Mouse (Mus musculus): ENCODE measurements at regions not wholly inside any gene's neighbourhood (a gene's known extent, or its start where the extent isn't known, plus 50 kb on each side); places are given as distances from the start of the nearest gene placed in this dataset.

- Histone ChIP-seq H3K9ac (no peak overlapping the region), H3K9me3 (no peaks in the 10 kb centered on the region), H3K27ac (peak overlapping the region; percentile 82), H3K4me3 (replicated peaks) (no peak overlapping the region), H3K4me2 (replicated peaks) (no peak overlapping the region), H3K4me1 (replicated peaks) (peaks cover 14% of the 10 kb centered on the region), H3K27me3 (replicated peaks) (no peaks in the 10 kb centered on the region), H3K36me3 (no peaks in the 10 kb centered on the region)
- 65% methylated on average over 14 of the region's 14 CpGs for WGBS
- no peak; the same call in 1 of the 2 replicates for ATAC-seq
Observed at GRCm38 (mm10) chr16:95929700-95930435, 60.9 kb downstream of the Psmg1 start.

- Histone ChIP-seq H3K27me3 (replicated peaks) (no peaks in the 10 kb centered on the region), H3K9me3 (no peaks in the 10 kb centered on the region), H3K4me1 (replicated peaks) (peaks cover 18% of the 10 kb centered on the region), H3K4me2 (replicated peaks) (peak overlapping the region; percentile 17), H3K36me3 (no peaks in the 10 kb centered on the region), H3K27ac (peak overlapping the region; percentile 82), H3K4me3 (replicated peaks) (no peak overlapping the region), H3K9ac (no peak overlapping the region)
- peak; percentile 86 for ATAC-seq
- WGBS: 44% methylated on average over 18 of the region's 18 CpGs
Observed at GRCm38 (mm10) chr16:95928290-95929260, 62.2 kb downstream of the Psmg1 start.

- Histone ChIP-seq H3K9ac (no peak overlapping the region), H3K9me3 (no peaks in the 10 kb centered on the region), H3K27me3 (replicated peaks) (no peaks in the 10 kb centered on the region), H3K36me3 (no peaks in the 10 kb centered on the region), H3K4me2 (replicated peaks) (no peak overlapping the region), H3K27ac (peak overlapping the region; percentile 54; the same call in 1 of the 2 replicates), H3K4me3 (replicated peaks) (no peak overlapping the region), H3K4me1 (replicated peaks) (peaks cover 18% of the 10 kb centered on the region)
- 49% methylated on average over 6 of the region's 6 CpGs for WGBS
- ATAC-seq: peak; percentile 27; the same call in 1 of the 2 replicates
Observed at GRCm38 (mm10) chr16:95926558-95926957, 64.2 kb downstream of the Psmg1 start.

GRCm38 (mm10) chr16:95924716-95925115 is 66.0 kb downstream of the Psmg1 start:
- Histone ChIP-seq H3K27ac (no peak overlapping the region), H3K36me3 (no peaks in the 10 kb centered on the region)
- 51% methylated on average over 8 of the region's 8 CpGs for whole genome bisulfite sequencing

GRCm38 (mm10) chr16:95923991-95924390 is 66.8 kb downstream of the Psmg1 start:
- Histone ChIP-seq H3K4me1 (replicated peaks) (peaks cover 8% of the 10 kb centered on the region), H3K9me3 (no peaks in the 10 kb centered on the region), H3K9ac (no peak overlapping the region), H3K4me3 (replicated peaks) (no peak overlapping the region), H3K4me2 (replicated peaks) (no peak overlapping the region), H3K36me3 (no peaks in the 10 kb centered on the region), H3K27ac (no peak overlapping the region), H3K27me3 (replicated peaks) (no peaks in the 10 kb centered on the region)
- WGBS: 76% methylated on average over 7 of the region's 7 CpGs
- peak; percentile 34; the same call in 1 of the 2 replicates for ATAC-seq

More at GRCm38 (mm10) chr16:95924716-95925115, 66.0 kb downstream of the Psmg1 start:
- H3K9ac ChIP-seq: no peak overlapping the region
- no peaks in the 10 kb centered on the region for H3K27me3 ChIP-seq (replicated peaks)
- ATAC-seq: no peak
- peaks cover 15% of the 10 kb centered on the region for H3K4me1 ChIP-seq (replicated peaks)
- H3K4me2 ChIP-seq (replicated peaks): no peak overlapping the region
- H3K4me3 ChIP-seq (replicated peaks): no peak overlapping the region
- no peaks in the 10 kb centered on the region for H3K9me3 ChIP-seq

- H3K9me3 ChIP-seq: no peaks in the 10 kb centered on the region
- H3K4me2 ChIP-seq (replicated peaks): no peak overlapping the region
- ATAC-seq: no peak
- no peaks in the 10 kb centered on the region for H3K36me3 ChIP-seq
- H3K27me3 ChIP-seq (replicated peaks): no peaks in the 10 kb centered on the region
- no peak overlapping the region for H3K4me3 ChIP-seq (replicated peaks)
- H3K4me1 ChIP-seq (replicated peaks): peaks cover 4% of the 10 kb centered on the region
- H3K27ac ChIP-seq: no peak overlapping the region
- no peak overlapping the region for H3K9ac ChIP-seq
- WGBS: 86% methylated on average over 9 of the region's 9 CpGs
Observed at GRCm38 (mm10) chr16:95922369-95922934, 68.3 kb downstream of the Psmg1 start.

GRCm38 (mm10) chr16:95921169-95921568 is 69.6 kb downstream of the Psmg1 start:
- Histone ChIP-seq H3K4me1 (replicated peaks) (peaks cover 4% of the 10 kb centered on the region), H3K4me2 (replicated peaks) (no peak overlapping the region), H3K27me3 (replicated peaks) (no peaks in the 10 kb centered on the region), H3K4me3 (replicated peaks) (no peak overlapping the region), H3K36me3 (no peaks in the 10 kb centered on the region), H3K9me3 (no peaks in the 10 kb centered on the region), H3K9ac (no peak overlapping the region), H3K27ac (no peak overlapping the region)
- no peak for ATAC-seq
- 76% methylated on average over 4 of the region's 4 CpGs for WGBS

GRCm38 (mm10) chr16:95918651-95919425 is 71.9 kb downstream of the Psmg1 start:
- Histone ChIP-seq H3K27me3 (replicated peaks) (no peaks in the 10 kb centered on the region), H3K4me1 (replicated peaks) (no peaks in the 10 kb centered on the region), H3K9ac (no peak overlapping the region), H3K4me3 (replicated peaks) (no peak overlapping the region), H3K27ac (no peak overlapping the region), H3K4me2 (replicated peaks) (no peak overlapping the region), H3K36me3 (no peaks in the 10 kb centered on the region), H3K9me3 (no peaks in the 10 kb centered on the region)
- ATAC-seq: no peak
- WGBS: 89% methylated on average over 16 of the region's 16 CpGs

GRCm38 (mm10) chr16:95917635-95918407 is 72.9 kb downstream of the Psmg1 start:
- Histone ChIP-seq H3K4me2 (replicated peaks) (no peak overlapping the region), H3K9ac (no peak overlapping the region), H3K9me3 (no peaks in the 10 kb centered on the region), H3K4me1 (replicated peaks) (no peaks in the 10 kb centered on the region), H3K36me3 (no peaks in the 10 kb centered on the region), H3K27me3 (replicated peaks) (no peaks in the 10 kb centered on the region), H3K4me3 (replicated peaks) (no peak overlapping the region), H3K27ac (no peak overlapping the region)
- WGBS: 64% methylated on average over 14 of the region's 14 CpGs
- 0 out of 2 replicates have a peak, but pooled peaks have one; percentile 31 for ATAC-seq

GRCm38 (mm10) chr16:95913879-95914278 is 76.9 kb downstream of the Psmg1 start:
- Histone ChIP-seq H3K27me3 (replicated peaks) (no peaks in the 10 kb centered on the region), H3K4me2 (replicated peaks) (no peak overlapping the region), H3K9me3 (no peaks in the 10 kb centered on the region), H3K27ac (no peak overlapping the region), H3K4me3 (replicated peaks) (no peak overlapping the region), H3K4me1 (replicated peaks) (no peaks in the 10 kb centered on the region), H3K36me3 (no peaks in the 10 kb centered on the region), H3K9ac (no peak overlapping the region)
- 78% methylated on average over 5 of the region's 5 CpGs for WGBS
- ATAC-seq: no peak

- H3K27me3 ChIP-seq (replicated peaks): no peaks in the 10 kb centered on the region
- WGBS: 59% methylated on average over 6 of the region's 6 CpGs
- ATAC-seq: no peak
- H3K4me3 ChIP-seq (replicated peaks): no peak overlapping the region
- no peaks in the 10 kb centered on the region for H3K36me3 ChIP-seq
- no peak overlapping the region for H3K27ac ChIP-seq
- H3K9ac ChIP-seq: no peak overlapping the region
- no peaks in the 10 kb centered on the region for H3K9me3 ChIP-seq
- no peaks in the 10 kb centered on the region for H3K4me1 ChIP-seq (replicated peaks)
- H3K4me2 ChIP-seq (replicated peaks): no peak overlapping the region
Observed at GRCm38 (mm10) chr16:95904531-95905165, 86.1 kb downstream of the Psmg1 start.

All from intestine, embryonic 15.5 days (tissue).